Mouse (Mus musculus): Measurements from ENCODE around the gene Sc5d. TPM values are rescaled to one million over a fixed set of nuclear protein-coding genes. Genes with fewer than 3 reads are reported as not detected.

The Sc5d gene
- polyA plus RNA-seq, 1 experiment from 2014 or later, result 58.3 TPM

Other genes starting within 250 kb of the Sc5d start
- gene Sorl1, start 140.0 kb downstream of the Sc5d start, polyA plus RNA-seq (2015; fragmentation: Nextera tagmentation; extraction: Ambion mirVana), result 4.5 and 6.3 TPM in 2 replicates
- 0.09 and 0.12 TPM in 2 replicates for gene Tecta, start 135.7 kb upstream of the Sc5d start, polyA plus RNA-seq (2015; fragmentation: Nextera tagmentation; extraction: Ambion mirVana)
- 11.3 and 13.0 TPM in 2 replicates for gene Tbcel, start 243.6 kb upstream of the Sc5d start, polyA plus RNA-seq (2015; fragmentation: Nextera tagmentation; extraction: Ambion mirVana)

Measured in thymus, postnatal 0 days (tissue).